Mouse (Mus musculus): Measurements from ENCODE around the gene Agrp. TPM values are rescaled to one million over a fixed set of nuclear protein-coding genes. Genes with fewer than 3 reads are reported as not detected.

Gene Agrp
- not detected for total RNA-seq (2022)

DNA sequence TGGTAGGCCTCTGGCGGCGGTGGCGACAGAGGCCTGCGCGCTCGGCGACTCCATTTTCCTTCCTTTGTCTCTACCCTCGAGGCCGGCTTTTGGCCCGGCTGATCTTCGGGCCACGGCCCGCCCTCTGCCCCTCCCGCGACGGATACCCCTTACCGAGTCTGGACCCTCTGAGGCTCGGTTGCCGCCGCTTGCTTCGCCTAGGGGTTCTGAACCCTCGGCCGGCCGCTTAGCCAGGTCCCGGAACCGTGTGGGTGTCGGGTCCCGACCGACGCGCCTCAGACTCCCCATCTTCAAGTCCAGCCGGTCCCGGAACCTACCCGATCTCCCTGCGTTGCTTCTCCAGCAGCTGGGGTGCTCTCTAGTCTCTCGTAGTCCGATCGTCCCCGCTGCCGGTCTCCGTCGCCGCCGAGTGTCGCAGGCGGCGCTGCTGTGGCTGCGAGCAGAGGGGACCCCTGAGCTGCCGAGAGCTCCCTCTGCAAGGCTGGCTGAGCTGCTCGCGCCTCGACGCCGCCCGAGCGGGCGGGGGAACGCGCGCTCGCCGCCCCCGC lies at the start of gene Agrp:
Gene Agrp, minus strand, starts transcription at position 431 of the 548 bp plus-strand sequence.
- no peak for DNase-seq (ENCODE audit: low spot score in 2 of 2)

GRCm38 (mm10) chr8:105686551-105686950 lies 49.4 kb upstream of the Agrp start:
- DNase-seq (ENCODE audit: low spot score in 2 of 2) = no peak

GRCm38 (mm10) chr8:105685796-105686308 lies 48.7 kb upstream of the Agrp start, which contains the start of gene Carmil2:
Carmil2 (plus strand) TSS chr8:105686274.
- peak in 1 of 2 experiments; percentile 43 for DNase-seq (ENCODE audit: low spot score in 2 of 2)

DNA sequence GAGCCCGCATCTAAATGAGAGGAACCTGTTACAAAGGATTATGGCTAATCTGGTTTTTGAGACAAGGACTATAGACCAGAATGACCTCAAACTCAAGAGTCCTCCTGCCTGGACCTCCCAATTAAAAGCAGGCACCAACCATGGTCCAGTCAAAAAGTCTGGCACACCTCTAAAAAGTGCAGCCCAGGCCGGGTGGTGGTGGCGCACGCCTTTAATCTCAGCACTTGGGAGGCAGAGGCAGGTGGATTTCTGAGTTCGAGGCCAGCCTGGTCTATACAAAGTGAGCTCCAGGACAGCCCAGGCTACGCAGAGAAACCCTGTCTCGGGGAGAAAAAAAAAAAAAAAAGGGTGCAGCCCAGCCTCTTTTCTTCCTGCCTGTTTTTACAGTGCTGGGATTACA lies 48.1 kb upstream of the Agrp start:
- DNase-seq (ENCODE audit: low spot score in 2 of 2) = no peak

- DNase-seq (ENCODE audit: low spot score in 2 of 2) = no peak
Observed at GRCm38 (mm10) chr8:105677891-105678290, 40.7 kb upstream of the Agrp start.

GRCm38 (mm10) chr8:105661167-105661566 lies 24.0 kb upstream of the Agrp start:
- DNase-seq (ENCODE audit: low spot score in 2 of 2) = no peak

DNA sequence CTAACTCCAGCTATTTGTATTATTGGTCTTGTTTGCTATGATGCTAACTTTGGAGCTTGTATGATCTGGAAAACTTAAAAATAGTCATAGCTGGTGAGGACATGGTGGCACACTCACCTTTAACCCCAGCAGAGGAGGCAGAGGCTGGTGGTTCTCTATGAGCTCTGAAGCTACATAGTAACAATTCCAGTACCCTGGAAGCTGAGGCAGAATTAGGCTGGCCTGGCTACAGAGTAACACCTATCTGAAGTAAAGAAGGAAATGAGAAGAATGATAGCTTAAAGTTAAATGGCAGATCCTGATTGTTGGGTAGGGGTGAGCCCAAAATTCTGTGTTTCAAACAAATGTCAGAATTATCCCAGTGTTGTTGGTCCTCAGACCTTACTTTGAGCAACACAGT lies 20.4 kb upstream of the Agrp start:
- no peak for DNase-seq (ENCODE audit: low spot score in 2 of 2)

- no peak for DNase-seq (ENCODE audit: low spot score in 2 of 2)
Observed at GRCm38 (mm10) chr8:105648929-105649328, 11.7 kb upstream of the Agrp start.

- no peak for DNase-seq (ENCODE audit: low spot score in 2 of 2)
Observed at GRCm38 (mm10) chr8:105645205-105645604, 8.0 kb upstream of the Agrp start.

- no peak for DNase-seq (ENCODE audit: low spot score in 2 of 2)
Observed at GRCm38 (mm10) chr8:105640511-105640910, 3.3 kb upstream of the Agrp start.

DNA sequence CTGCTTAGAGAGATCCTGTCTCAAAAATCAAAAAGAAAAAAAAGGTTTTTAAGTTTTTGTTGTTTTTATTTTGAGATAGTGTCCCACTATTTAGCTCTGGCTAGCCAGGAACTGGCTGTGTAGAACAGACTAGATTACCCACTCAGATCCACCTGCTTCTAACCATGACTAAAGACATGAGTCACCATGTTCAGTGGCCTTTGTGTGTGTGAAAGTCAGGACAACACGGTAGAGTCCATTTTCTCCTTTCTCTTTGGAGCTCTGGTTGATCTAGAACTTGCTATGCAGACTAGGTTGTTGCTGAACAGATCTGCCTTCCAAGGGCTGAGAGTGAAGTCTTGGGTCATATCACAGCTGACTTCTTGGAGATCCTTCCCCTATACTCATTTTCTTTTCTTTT lies 2.6 kb upstream of the Agrp start:
- no peak for DNase-seq (ENCODE audit: low spot score in 2 of 2)

GRCm38 (mm10) chr8:105638510-105638909 lies 1.3 kb upstream of the Agrp start:
- DNase-seq (ENCODE audit: low spot score in 2 of 2) = no peak

- no peak for DNase-seq (ENCODE audit: low spot score in 2 of 2)
Observed at GRCm38 (mm10) chr8:105637601-105638041, 428 bp upstream of the Agrp start.

- DNase-seq (ENCODE audit: low spot score in 2 of 2) = peak; percentile 85 to 91
Observed at GRCm38 (mm10) chr8:105636018-105636962, 903 bp downstream of the Agrp start, which contains the start of gene Ctcf. Ctcf (plus strand) TSS chr8:105636568.

DNA sequence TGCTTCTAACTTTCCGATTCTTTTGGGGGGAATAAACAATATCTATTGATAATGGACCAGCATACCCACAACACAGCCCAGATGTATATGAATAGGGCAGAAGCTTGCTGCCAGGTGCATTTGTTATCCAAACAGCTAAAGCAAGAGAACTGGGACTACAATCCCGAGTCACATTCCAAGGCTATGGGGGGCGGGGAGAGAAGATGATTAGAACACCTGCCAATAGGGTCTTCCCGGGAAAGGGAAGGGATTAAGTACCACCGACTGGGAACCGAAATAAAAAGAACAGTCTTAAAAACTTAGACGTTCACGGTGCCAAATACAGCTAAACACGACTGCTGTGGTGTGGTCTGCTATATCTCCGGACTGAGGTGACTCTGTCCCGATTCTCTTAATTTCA lies 1.7 kb downstream of the Agrp start:
- DNase-seq (ENCODE audit: low spot score in 2 of 2) = no peak

DNA sequence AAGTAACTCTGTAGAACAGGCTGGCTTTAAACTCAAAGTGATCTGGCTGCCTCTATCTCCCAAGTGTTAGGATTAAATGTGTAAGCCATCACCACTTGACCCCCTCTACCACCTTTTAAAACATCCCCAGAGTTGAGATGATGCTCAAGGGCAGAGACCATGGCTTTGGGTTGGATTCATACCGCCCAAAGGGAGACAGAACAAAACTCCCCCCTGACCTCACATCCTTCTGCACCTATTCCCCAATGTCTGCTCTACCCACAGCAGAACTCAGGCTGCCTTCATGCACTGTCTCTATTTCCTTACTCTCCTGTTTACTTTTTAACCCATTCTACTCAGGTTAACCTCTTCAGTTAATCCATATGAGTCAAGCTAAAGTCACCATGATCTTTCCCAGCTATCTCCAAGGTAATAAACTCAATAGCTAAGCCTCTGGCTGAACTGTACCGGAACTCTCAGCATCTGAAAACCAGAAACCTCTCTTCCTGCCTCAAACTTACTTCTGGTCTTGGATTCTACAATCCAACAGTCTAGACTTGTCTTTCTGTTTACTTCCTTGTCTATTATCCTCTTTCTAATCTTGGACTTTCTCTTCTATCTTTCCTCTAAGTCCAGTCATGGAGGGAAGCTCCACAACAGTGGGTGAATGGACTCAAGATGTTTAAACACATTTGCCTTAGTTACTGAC lies 2.3 kb downstream of the Agrp start:
- no peak for DNase-seq (ENCODE audit: low spot score in 2 of 2)

DNA sequence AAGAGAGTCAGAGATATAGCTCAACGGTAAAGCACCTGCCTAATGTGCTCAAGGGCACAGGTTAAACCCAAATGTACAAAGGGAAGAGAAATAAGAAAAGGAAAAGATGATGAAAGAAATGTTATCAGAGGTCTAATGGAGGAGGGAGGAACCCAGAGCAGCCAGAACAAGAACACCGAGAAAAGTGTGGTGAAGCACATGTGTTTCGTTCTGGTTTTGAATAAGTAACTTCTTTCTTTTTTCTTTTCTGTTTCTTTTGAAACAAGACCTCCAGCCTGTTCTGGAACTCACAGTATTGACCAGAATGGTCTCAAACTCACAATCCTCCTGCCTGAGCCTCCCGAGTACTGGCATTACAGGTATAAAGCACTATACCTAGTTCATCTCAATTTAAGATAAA lies 7.9 kb downstream of the Agrp start:
- no peak for DNase-seq (ENCODE audit: low spot score in 2 of 2)

- DNase-seq (ENCODE audit: low spot score in 2 of 2) = no peak
Observed at GRCm38 (mm10) chr8:105626086-105626485, 11.1 kb downstream of the Agrp start.

- DNase-seq (ENCODE audit: low spot score in 2 of 2) = no peak
Observed at GRCm38 (mm10) chr8:105624831-105625230, 12.4 kb downstream of the Agrp start.

- DNase-seq (ENCODE audit: low spot score in 2 of 2) = no peak
Observed at GRCm38 (mm10) chr8:105624401-105624800, 12.8 kb downstream of the Agrp start.

- DNase-seq (ENCODE audit: low spot score in 2 of 2) = no peak
Observed at GRCm38 (mm10) chr8:105623679-105624245, 13.4 kb downstream of the Agrp start.
